ENCODE assay signal across 7 mouse cellular contexts in the genomic region with DNA sequence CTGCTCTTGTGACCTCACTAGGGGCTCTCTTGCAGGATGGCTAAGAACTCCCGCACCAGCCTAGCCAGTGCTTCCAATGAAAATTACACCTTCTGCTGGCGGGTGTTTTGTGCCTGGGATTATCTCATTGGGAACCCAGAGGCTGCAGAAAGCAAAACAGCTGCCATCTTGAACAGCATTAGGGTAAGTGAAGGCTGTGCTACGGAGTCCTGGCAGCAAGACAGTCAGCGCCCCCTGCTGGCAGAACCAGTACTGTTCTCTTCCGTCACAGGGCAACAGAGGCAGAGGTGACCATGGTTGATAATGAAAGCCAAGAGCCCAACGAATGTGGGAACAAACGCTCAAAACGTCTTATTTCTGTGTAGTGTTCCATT. TPM values are rescaled to one million over a fixed set of nuclear protein-coding genes. Genes with fewer than 3 reads are reported as not detected.
DNase-seq lines count a peak whose midpoint lies in the region; ATAC-seq and TF ChIP-seq lines count a peak whose summit lies in the region.

No protein-coding gene starts in this region.

- TF ChIP-seq POLR2A in cortical plate, adult 2 months (IDR thresholded peaks at IDR 0.05; ENCODE audit: extremely low read depth, insufficient read depth, low read length): no peak
- no peak for TF ChIP-seq POLR2A in small intestine, adult 2 months (IDR thresholded peaks at IDR 0.05; ENCODE audit: low read depth, low read length)

- TF ChIP-seq CTCF in cortical plate, adult 2 months (IDR thresholded peaks at IDR 0.05; ENCODE audit: extremely low read depth, insufficient read depth, low read length): peak; percentile 53
- TF ChIP-seq CTCF in small intestine, adult 2 months (IDR thresholded peaks at IDR 0.05; ENCODE audit: extremely low read depth, insufficient read length, insufficient replicate concordance, low read depth, low read length): peak; percentile 71; the same call in 1 of the 2 replicates

- ATAC-seq in hematopoietic stem cell, adult 5-6 weeks (replicated peaks in 1 of 2; ENCODE audit: insufficient read depth in 1 of 2, low FRiP score in 2 of 2, low TSS enrichment in 1 of 2, low read depth in 1 of 2, poor library complexity in 2 of 2, severe bottlenecking in 2 of 2): peak; percentile 48 to 78; a peak in 3 of 4 replicates

- peak; percentile 33 for DNase-seq in right cerebral cortex, adult 18-20 months
- DNase-seq in right cerebral cortex, postnatal 25 days: no peak
- DNase-seq in adipocyte (ENCODE audit: low spot score): peak; percentile 29
- DNase-seq in lung, adult 18-20 months: peak; percentile 30 to 39

- no peak overlapping the region for H3K27ac ChIP-seq in cortical plate, adult 2 months (ENCODE audit: insufficient read depth, low read length)
- H3K27ac ChIP-seq in small intestine, adult 2 months (ENCODE audit: insufficient read depth, low read depth, low read length): no peak overlapping the region

- no peak overlapping the region for H3K4me3 ChIP-seq in cortical plate, adult 2 months (ENCODE audit: insufficient read depth, low read length)
- no peak overlapping the region for H3K4me3 ChIP-seq in small intestine, adult 2 months (ENCODE audit: low read depth, low read length)

- no peaks in the 10 kb centered on the region for H3K36me3 ChIP-seq in small intestine, adult 2 months (ENCODE audit: control insufficient read depth, insufficient read depth, low read length)

- H3K27me3 ChIP-seq in small intestine, adult 2 months (ENCODE audit: control insufficient read depth, insufficient read depth, low read length): 0 out of 2 replicates have a peak, but pooled peaks cover 3% of the 10 kb centered on the region

- no peaks in the 10 kb centered on the region for H3K4me1 ChIP-seq in cortical plate, adult 2 months (ENCODE audit: control insufficient read depth, insufficient read depth, low read length)
- peaks cover 3% of the 10 kb centered on the region; the same call in 1 of the 2 replicates for H3K4me1 ChIP-seq in small intestine, adult 2 months (ENCODE audit: control insufficient read depth, insufficient read depth, insufficient read length, low read length)

- 66% methylated on average over 8 of the region's 8 CpGs for WGBS in small intestine, adult 2 months

RNA-seq across cellular contexts. Expression of a gene that starts 15.2 kb away (rescaled TPM):
- polyA plus RNA-seq in cortical plate, adult 2 months (2012; rRNA removed): 0.26 and 0.54 TPM in 2 replicates
- 0.06 and 0.45 TPM in 2 replicates for total RNA-seq in hematopoietic stem cell, adult 5-6 weeks (2017)
- 0.06 and 0.17 TPM in 2 replicates for polyA plus RNA-seq in small intestine, adult 2 months (2012; rRNA removed)

RNA-seq across cellular contexts. Expression of a gene that starts 31.9 kb away (rescaled TPM):
- 10.1 and 11.6 TPM in 2 replicates for polyA plus RNA-seq in cortical plate, adult 2 months (2012; rRNA removed)
- total RNA-seq in hematopoietic stem cell, adult 5-6 weeks (2017): 12.4 and 18.1 TPM in 2 replicates
- 2.5 and 4.9 TPM in 2 replicates for polyA plus RNA-seq in small intestine, adult 2 months (2012; rRNA removed)
